Mouse (Mus musculus): ENCODE measurements at regions not wholly inside any gene's neighbourhood (a gene's known extent, or its start where the extent isn't known, plus 50 kb on each side); places are given as distances from the start of the nearest gene placed in this dataset.

- DNase-seq (ENCODE audit: low spot score) = no peak
These were observed 178.7 kb upstream of the Gm4791 start for GRCm38 (mm10) chr9:46819808-46820207.

DNA sequence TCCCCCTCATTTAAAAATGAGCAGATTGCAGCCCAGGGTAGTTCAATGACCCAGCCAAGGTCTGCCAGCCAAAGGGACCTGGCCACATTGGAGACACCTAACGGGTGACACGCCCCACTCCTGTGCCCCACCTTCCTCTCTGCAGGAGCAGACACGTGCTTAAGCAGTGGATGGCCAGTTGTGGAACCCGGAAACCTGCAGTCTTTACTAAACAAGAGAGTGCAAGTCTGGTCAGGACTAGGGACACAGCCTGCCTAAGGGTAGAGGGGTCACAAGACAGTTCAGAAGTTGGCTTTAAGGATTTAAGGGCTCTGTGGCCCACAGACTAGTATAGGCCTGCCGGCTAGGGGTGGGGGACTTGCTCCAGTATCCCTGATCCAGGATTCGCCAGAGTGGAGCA lies 179.2 kb upstream of the Gm4791 start:
- no peak for DNase-seq (ENCODE audit: low spot score)

DNA sequence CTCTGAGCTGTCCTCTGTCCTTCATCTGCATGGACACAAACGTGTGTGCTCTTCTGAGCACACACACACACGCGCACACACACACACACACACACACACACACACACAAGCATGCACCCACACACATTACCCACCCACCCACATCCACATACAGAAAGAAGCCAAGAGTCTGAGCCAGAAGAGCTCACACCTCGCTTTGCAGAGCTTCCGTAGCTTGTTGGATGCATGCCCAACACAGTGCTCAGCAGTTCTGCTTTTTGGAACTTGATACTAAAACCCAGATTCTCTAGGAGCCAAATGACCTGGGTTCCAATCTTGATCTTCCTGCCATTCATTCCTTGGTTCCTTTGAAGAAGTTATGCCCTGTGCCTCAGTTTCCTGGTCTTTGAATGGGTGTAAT lies 182.4 kb upstream of the Gm4791 start:
- DNase-seq (ENCODE audit: low spot score) = no peak

- peak; percentile 88 for DNase-seq (ENCODE audit: low spot score)
These were observed 183.9 kb upstream of the Gm4791 start for GRCm38 (mm10) chr9:46814478-46815241.

- DNase-seq (ENCODE audit: low spot score) = no peak
These were observed 188.3 kb upstream of the Gm4791 start for GRCm38 (mm10) chr9:46810266-46810665.

GRCm38 (mm10) chr9:46795446-46795845 lies 203.1 kb upstream of the Gm4791 start:
- DNase-seq (ENCODE audit: low spot score) = no peak

DNA sequence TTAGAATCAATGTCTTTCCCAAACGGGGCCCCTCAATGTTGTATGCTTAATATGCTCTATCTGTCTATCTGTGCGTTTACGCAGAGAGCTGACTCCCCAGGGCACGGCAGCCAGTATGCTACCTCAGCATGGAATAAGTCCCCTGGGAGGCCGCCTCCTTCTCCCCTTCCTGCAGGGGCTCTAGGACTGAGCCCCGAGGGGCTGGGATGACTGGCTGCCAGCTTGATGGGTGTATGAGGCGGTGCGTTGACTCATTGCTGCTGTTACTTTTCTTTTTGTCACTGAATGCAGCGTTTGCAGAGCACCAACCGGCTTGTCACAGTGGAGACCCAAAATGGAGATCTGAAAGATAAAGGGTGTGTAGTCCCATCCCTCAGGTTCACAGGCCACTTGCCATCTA lies 209.5 kb upstream of the Gm4791 start:
- no peak for DNase-seq (ENCODE audit: low spot score)

GRCm38 (mm10) chr9:46788456-46788855 lies 210.1 kb upstream of the Gm4791 start:
- DNase-seq (ENCODE audit: low spot score) = no peak

DNA sequence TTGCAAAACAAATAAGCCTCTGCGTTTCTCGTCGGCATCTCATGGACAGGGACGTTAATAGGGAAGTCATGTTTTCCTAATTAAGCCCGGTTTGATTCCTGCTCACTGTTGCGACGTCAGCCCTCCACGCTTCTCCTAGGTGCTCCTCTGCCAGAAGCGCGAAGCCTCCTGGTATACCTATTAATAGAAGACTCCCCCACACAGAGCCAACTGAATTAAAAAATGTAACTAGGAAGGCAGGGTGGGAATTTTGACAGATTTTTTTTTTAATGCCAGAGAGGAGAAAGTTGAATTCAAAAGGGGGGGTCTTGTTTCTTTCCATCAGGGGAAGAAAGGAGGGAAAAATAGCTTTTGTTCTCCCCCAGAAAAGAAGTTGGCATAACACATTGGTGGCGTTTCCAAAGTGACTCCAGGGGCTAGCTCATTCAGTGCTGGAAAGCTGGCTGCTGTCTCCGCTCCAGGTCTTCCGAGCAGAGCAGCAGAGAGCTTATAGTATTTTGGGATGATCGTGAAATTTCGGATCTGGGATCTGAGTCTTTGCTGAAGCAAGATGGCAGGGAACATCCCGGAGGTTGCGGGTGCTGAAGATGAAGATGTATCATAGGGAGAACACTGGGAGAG lies 214.1 kb upstream of the Gm4791 start:
- DNase-seq (ENCODE audit: low spot score) = no peak

GRCm38 (mm10) chr9:46783597-46784354 lies 214.8 kb upstream of the Gm4791 start:
- DNase-seq (ENCODE audit: low spot score) = no peak

DNA sequence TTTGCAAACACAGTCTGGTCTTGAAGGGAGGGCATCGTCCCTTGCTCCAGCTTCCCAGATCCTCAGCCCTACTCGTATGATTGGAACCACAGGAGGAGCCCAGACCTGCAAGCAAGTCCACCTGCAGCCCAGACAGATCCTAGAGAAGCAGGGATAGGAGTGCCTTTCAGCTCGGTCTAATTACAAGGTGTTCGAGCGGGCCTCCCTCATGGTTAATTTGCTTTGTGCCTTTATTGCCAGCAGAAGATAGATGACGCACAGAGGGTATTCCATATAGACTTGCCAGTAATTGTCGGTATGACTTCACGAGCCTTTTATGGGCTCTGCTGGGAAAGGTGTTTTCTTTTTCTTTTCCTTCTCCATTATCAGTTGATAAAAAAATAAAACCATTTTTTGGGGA lies 216.9 kb upstream of the Gm4791 start:
- DNase-seq (ENCODE audit: low spot score) = no peak

DNA sequence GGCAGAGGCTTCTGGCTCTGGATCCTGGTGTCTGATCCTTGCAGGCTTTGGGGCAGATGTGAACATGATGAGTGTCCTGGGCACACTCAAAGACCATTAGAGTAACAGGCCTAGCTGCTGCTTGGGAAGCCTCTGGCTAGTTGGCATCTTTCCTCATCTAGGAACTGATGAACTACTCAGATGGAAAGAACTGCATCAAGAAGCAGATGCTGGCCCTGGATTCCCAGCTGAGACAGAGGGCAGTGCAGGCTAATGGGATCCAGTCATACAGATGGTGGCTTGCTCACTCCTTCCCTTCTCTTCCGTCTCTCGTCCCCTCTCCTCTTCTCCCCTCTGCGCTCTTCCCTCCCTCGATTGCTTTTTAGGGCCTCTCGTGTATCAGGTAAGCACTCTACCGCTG lies 219.8 kb upstream of the Gm4791 start:
- DNase-seq (ENCODE audit: low spot score) = no peak

DNA sequence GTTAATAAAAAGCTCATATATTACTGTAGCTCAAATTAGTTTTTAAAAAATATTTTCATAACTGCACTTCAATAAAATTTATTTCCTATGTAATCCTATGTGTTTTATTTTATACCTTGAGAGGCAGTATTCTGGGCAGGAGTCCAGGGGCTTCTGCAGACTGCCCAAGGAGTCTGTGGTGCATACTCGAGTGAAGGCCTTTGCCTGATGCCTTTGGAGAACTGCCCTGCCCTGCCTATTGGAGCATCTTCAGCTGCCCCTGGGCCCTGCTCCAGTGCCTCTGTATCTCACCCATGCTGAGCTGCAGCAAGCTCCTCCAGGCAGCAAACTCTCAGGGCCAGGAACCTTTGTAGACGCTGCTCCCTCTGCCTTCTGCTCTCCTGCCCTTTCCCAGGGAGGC lies 223.7 kb upstream of the Gm4791 start:
- no peak for DNase-seq (ENCODE audit: low spot score)

DNA sequence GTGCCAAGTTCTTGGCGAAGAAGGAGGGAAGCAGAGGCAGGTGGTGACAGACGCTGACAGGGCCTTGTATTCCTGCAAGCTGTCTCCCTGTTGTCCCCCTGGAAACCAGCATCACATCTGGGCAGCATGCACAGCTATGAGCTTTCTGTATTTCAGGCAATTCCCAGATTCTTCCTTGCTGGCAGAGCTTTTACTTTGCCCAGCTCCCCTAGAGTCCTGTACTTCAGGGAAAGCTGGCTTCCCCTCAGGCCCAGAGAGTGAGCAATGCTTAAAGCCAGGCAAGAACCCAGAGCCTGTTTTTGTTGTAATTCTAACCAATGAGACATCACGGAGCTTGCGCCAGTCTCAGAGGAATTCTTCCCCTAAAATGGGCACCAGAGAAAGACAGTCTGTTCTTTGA lies 238.3 kb upstream of the Gm4791 start:
- DNase-seq (ENCODE audit: low spot score) = peak; percentile 35

- no peak for DNase-seq (ENCODE audit: low spot score)
These were observed 241.4 kb upstream of the Gm4791 start for GRCm38 (mm10) chr9:46757005-46757672.

GRCm38 (mm10) chr9:46751981-46752380 lies 246.6 kb upstream of the Gm4791 start:
- peak; percentile 51 for DNase-seq (ENCODE audit: low spot score)

DNA sequence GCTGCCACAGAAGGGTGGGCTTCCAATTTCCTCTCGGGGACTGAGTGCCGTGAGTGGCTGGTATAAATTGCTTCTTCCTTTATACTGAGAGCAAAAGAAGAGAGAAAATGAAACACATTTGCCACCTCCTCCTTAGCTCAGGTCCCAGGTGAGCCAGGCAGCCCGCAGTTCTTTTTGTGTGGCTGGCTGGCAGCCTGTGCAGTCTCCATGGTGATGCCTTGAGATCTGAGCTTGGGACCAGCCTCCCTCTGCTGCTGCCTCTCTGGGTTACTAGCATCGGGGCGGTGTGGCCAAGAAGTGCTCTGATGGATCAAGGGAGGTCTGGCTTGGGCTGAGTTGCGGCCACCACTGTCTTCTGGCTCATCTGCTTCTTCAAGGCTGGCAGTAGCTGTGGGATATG lies 249.1 kb upstream of the Gm4791 start:
- DNase-seq (ENCODE audit: low spot score) = no peak

- DNase-seq (ENCODE audit: low spot score) = no peak
These were observed 252.3 kb upstream of the Gm4791 start for GRCm38 (mm10) chr9:46746266-46746665.

DNA sequence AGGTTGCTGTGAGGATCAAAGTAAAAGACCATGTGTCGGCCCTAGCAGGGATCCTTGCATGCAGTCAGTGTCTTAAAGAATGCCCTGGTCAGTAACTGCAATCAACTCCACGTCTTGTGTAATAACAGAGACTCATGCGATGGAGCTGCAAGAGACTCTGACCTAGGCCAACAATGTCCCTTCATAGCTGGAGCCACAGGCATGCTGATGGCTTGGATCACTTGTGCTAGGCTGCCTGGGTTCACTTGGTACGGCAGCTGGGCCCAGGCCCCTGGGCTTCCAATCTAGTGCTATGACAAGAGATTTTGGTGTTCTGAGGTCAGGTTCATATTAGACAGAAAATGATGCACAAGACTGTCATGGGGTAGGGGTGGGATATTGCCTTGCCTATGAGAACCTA lies 258.0 kb upstream of the Gm4791 start:
- DNase-seq (ENCODE audit: low spot score) = no peak

DNA sequence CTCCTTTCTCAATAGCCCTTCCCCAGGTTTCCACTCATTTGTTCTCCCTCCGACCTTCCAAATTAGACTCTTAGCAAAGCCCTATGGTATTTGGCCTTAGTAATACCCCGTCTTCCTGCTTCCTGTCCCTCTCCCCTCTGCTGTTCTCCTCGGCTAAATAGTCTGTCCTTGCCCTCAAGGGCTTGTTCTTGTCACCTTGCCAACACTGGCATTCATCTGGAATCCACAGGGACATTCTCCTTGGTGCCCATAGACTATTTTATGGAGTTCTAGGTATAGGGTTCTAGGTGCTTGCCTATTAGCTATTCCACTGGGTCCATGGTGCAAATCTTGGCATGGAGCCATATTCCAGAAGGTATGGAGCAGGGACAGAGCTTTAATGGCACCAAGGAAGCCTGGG lies 259.2 kb upstream of the Gm4791 start:
- DNase-seq (ENCODE audit: low spot score) = no peak

- DNase-seq (ENCODE audit: low spot score) = peak; percentile 58
These were observed 259.9 kb upstream of the Gm4791 start for GRCm38 (mm10) chr9:46738634-46739033.

GRCm38 (mm10) chr9:46738056-46738455 lies 260.5 kb upstream of the Gm4791 start:
- no peak for DNase-seq (ENCODE audit: low spot score)

- DNase-seq (ENCODE audit: low spot score) = no peak
These were observed 261.1 kb upstream of the Gm4791 start for GRCm38 (mm10) chr9:46737446-46737845.

Data from MN1 (cell line).